Mouse (Mus musculus) c-Kit-positive CD71-positive TER-119-positive erythroid progenitor cells, embryonic 14.5 days (primary cell): ENCODE data around the gene Chchd6.

Experiments used
- DNase-seq: peaks from one replicate; pipeline ENCODE4 v3.0.0-alpha.2; 2013; ENCODE audit warnings: low spot score

The Chchd6 gene

GRCm38 (mm10) chr6:89595018-89595776 is at the start of gene Chchd6:
Chchd6 (minus strand) TSS chr6:89595652.
- DNase-seq, result peak; percentile 85

DNA sequence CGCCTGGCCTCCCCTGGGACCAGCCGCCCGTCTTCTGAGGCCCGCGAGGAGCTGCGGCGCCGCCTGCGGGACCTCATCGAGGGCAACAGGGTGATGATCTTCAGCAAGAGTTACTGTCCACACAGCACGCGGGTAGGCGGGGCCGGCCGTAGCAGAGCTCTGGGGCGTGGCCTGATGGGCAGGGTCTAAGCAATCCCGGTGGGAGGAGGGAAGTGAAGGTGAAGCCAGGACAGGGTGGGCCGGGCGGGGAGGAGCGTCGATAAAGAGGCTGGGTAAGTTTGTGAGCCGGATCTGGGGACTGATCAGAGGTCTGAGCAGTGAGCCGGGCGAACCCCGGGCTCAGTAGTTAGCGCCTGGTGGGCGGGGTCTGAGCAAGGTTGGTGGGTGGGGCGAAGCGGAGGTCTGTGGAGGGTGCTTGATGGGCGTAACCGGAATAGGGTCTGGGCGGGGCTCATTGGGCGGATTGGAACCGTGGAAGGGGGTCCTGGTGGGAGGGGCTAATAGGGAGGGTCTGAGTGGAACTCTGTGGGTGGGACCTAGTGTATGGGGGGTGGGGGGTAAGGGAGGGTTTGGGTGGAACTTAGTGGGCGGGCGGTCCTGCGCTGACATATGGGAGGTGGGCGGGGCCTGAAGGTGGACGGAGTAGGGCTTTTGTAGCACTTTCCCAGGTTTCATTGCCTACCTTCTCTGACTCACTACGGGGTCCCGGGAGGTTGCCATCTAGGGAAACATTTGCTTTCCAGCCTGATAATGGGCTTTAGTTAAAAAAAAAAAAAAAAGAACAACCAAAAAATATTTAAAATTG is 49.0 kb upstream of the Chchd6 start:
- DNase-seq, result peak; percentile 87

DNA sequence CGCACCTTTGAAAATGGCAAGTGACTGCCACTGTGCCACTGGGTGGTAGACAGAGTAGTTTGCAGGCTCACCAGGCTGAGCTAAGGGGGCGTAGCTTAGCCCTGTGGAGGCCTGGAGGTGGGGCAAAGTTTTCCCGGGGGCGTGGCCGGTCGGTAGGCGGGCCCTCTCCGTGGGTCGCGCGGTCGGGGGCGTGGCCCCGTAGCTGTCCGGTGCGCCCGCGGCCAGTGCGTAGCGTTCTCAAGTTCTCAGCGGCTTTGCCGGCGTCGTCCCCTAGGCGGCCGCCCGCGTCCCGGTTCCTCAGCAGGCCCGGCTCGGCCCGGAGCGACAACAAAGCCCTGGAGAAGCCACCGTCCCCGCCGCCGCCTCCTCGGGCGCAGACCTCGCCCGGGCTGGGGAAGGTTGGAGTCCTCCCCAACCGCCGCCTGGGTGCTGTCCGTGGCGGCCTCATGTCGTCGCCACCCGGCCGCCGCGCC is 48.4 kb upstream of the Chchd6 start, which contains the start of gene Txnrd3:
TSS of gene Txnrd3 (plus strand) at position 191 of the 473 bp plus-strand sequence.
- peak; percentile 76 for DNase-seq

DNA sequence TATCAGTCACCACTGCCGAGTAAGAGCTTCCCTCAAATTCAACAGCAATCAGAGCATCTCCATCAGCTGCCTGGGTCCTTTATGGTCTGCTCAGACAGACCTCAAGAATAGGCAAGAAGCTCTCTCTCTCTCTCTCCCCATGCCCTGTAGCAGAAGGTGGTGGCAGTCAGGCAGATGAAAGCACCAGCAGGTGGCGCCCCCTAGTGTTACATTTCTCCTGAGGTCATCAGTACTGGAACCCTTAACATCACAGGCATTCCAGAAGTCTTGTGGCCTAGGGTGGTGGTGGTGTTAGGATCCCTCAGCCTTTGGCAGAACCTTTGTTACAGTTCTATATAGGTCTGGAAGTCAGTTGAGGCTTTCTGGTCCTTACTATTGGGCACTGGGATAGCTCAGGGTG is 43.6 kb upstream of the Chchd6 start:
- peak; percentile 35 for DNase-seq

- DNase-seq, result no peak
Observed at GRCm38 (mm10) chr6:89637977-89638376, 42.5 kb upstream of the Chchd6 start.

GRCm38 (mm10) chr6:89634400-89634799 is 38.9 kb upstream of the Chchd6 start:
- no peak for DNase-seq

DNA sequence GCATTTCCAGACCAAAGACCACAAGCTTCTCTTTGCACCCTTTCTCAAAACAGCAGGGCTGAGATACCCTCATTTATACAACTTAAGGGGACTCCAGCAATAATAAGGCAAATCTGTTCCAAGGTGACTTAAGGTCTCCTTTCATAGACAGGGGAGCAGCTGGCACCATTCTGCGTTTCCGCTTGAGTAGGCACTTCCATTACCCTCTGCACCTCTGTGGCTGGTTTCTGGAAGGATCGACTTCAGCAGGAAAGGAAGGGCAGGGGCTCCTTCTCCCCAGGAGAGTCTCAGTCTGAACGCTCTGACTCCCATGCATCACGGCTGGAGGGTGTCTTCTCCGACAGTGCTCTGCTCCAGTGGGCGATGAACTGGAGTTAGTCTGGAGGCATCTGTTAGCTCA is 37.7 kb upstream of the Chchd6 start:
- no peak for DNase-seq

GRCm38 (mm10) chr6:89631809-89632562 is 36.5 kb upstream of the Chchd6 start:
- DNase-seq, result peak; percentile 41

DNA sequence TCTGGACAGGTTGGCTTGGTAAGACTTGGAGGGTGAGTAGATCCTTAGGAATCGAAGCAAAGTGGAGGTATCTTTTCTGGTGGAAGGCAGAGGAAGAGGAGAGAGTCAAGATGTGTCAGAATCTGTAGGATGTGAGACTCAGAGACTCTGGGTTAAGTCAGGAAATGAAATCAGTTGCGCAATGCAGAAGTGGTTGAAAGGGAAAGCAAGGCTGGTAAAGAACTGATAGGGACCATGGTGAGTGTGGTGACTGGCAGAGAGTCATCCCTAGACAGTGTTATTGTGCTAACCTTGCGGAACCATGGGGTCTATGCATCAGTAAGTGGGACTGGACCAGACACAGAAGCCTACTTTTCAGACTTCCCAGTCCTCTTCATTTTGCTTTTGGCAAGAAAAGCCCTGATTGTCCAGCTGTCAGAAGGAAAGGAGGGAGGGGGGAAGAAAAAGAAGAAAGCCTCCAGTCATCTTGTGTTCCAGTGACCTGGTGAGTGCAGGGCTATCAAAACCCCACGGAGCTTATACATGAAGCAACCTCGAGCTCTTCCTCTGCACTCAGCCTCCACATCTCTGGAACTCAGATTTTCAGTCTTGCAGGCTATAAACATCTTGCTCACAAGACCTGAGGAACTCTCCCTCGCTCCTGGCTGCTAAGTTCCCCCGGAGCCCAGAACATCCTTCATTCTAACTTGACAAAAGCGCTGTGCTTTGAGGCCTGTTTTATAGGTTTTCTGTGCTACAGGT is 32.8 kb upstream of the Chchd6 start:
- DNase-seq, result no peak

GRCm38 (mm10) chr6:89622647-89623046 is 27.2 kb upstream of the Chchd6 start:
- no peak for DNase-seq

GRCm38 (mm10) chr6:89615373-89615755 is 19.9 kb upstream of the Chchd6 start:
- DNase-seq, result no peak

DNA sequence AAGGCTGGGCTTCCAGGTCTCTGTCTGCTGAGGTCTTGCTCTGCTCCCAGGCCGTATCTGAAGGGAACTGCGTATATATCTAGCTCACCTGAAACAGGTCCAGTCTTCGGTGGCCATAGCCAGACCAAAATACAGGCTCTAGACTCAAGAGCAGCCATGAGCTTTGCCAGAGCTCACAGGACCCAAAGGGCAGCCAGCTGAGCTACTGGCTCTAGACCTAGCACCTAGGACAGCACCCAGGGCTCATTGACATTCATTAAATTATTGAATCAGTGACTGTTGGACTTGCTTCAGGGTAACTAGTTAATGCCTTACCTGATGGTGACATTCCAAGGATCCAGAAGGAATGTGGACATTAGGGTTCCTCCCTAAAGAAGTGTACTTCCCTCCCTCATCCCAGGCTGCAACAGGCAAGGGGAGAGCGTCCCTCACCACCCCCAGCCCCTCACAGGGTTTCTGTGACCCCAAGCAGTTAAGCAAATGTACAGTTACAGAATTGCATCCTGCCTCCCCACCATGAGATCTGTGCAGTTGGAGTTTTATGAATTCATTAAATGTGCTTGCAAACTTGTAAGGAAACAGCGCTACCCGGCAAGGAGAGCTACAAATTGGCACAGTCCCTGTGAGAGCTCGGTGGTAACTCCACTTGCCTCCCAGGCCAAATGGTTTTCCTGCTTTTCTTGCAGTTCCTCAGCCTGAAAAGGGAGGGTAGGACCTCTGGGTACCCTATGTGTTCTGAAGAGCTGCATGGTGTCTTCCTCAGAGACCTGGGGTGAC is 19.3 kb upstream of the Chchd6 start:
- no peak for DNase-seq

- DNase-seq, result no peak
Observed at GRCm38 (mm10) chr6:89614107-89614471, 18.6 kb upstream of the Chchd6 start.

DNA sequence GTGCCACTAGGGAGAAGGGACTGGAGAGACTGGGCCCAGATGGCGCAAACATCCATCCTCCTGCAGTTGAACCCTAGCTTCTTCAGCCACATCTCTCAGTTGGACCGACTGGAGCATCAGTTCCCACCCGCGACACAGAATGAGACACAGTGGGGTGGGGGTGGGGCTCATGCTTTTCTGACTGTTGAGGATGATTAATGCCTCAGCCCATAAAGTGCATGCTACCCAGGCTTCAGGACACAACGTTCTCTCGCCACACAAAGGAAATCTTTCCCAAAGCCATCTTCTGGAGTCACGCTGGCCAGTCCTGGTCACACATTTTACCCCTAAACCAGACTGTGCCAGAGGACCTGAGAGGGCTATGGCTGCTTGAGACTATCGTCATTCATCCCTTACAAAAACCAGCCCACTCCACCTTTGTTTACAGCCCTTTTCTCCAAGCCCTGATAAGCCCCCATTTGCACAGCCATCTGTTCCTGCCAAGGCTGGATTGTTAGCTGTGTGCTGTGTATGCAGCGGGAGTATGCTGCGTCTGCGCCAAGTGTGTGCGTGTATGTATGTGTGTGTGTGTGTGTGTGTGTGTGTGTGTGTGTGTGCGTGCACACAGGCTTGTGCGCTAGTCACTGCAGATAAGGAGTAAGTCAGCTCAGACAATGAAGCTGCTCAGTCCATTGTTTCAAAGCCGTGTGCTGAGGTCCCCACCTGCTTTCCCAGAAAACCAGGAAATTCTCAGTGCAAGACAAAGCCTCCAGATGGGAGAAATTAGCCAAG is 18.1 kb upstream of the Chchd6 start:
- DNase-seq, result no peak

GRCm38 (mm10) chr6:89607999-89608398 is 12.5 kb upstream of the Chchd6 start:
- no peak for DNase-seq

DNA sequence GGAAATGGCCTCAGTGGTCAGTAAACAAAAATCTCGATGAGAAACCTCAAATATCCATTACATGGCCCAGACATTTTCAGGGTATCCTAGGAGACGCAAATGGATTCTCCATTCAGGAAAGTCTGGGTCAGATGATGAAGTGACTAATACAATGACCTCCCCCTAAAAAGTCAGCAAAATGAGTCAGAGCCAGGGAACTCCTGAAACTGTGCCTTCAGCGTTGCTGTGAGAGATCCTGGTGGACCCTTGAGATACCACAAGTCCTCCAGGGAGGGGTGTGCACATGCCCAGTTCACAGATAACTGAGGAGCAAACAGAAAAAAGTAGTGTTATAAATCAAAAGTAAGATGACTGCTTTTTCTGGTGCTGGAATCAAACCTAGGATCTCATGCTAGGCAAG is 10.6 kb upstream of the Chchd6 start:
- DNase-seq, result no peak

DNA sequence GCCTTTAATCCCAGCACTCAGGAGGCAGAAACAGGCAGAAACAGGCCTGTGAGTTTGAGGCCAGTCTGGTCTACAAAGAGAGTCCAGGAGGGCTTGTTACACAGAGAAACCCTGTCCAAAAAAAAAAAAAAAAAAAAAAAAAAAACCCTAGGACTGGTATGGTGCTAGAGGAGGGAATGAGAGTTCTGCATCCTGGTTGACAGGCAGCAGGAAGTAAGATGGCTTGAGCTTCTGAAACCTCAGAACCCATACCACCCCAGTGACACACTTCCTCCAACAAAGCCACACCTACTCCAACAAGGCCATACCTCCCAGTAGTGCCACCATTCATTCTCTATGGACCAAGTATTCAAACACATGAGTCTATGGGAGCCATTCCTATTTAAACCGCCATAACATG is 1.1 kb upstream of the Chchd6 start:
- DNase-seq, result no peak

- DNase-seq, result no peak
Observed at GRCm38 (mm10) chr6:89595777-89596146, 310 bp upstream of the Chchd6 start.

DNA sequence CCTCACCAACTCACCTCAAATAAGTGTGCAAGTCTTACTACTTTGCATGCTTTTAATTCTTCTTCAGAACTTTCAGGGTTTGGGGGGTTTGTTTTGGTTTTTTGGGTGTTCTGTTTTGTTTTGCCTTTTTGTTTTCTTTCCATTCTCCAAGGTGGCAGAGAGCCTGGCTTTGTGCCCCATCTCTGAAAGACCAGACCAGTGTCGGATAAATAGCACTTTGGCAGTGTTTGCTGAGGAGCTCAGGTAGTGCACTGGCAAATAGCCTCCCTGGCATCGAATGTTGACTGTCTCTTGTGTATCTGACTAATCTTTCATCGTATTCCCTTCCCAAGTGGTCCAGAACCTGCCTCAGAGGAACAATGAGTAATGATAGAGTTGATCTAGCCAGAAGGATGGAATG is 3.4 kb downstream of the Chchd6 start:
- DNase-seq, result no peak

DNA sequence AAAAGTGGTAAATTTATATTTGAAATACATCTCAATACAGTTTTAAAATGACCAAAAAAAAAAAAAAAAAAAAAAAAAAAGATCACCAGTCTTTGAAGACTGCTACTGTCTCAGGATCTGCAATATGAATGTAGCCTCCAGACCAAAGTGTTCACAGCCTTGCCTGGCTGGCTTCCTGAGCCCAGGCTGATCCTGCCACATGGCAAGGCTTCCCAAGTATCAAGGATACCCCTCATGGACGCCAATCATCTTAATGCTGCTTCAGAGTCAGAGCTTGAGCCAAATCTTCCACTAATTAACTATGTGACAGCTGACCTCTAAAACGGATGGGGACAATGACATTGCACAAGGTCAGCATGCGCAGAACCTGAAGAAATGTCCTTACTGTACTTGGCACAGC is 3.9 kb downstream of the Chchd6 start:
- no peak for DNase-seq
